20 mouse cellular contexts compared by ENCODE assay signal in genomic region chr5:76844618-76845186, GRCm38 (mm10).
DNase-seq lines count a peak whose midpoint lies in the region; ATAC-seq and TF ChIP-seq lines count a peak whose summit lies in the region.
"Had no signal": no experiment of that assay in that cellular context is flagged by ENCODE, and none has a peak within 500 bp of the region (broad histone marks: within the 10 kb centered on the region; RNA-seq: fewer than 3 reads in every experiment).

No protein-coding gene starts in this region.

- no peak overlapping the region for H3K4me3 ChIP-seq in forebrain, postnatal 0 days (ENCODE audit: low read depth, low read length)
- no peak overlapping the region for H3K4me3 ChIP-seq in limb, embryonic 15.5 days
- H3K4me3 ChIP-seq: embryonic facial prominence, embryonic 12.5 days; heart, embryonic 10.5 days; liver, embryonic 13.5 days; lung, embryonic 15.5 days; stomach, embryonic 15.5 days had no signal

- TF ChIP-seq CTCF in brain, embryonic 14.5 days (IDR thresholded peaks at IDR 0.05; ENCODE audit: borderline replicate concordance, extremely low read depth, insufficient read depth, insufficient read length) = no peak
- TF ChIP-seq CTCF in forebrain, postnatal 0 days (IDR thresholded peaks at IDR 0.05; ENCODE audit: low read depth) = no peak

- H3K9ac ChIP-seq in forebrain, postnatal 0 days = no peak overlapping the region
- H3K9ac ChIP-seq in limb, embryonic 15.5 days = no peak overlapping the region
- H3K9ac ChIP-seq: embryonic facial prominence, embryonic 12.5 days; liver, embryonic 13.5 days; lung, embryonic 15.5 days; stomach, embryonic 15.5 days had no signal

- H3K27me3 ChIP-seq in forebrain, postnatal 0 days (ENCODE audit: insufficient read depth, low read length) = no peaks in the 10 kb centered on the region
- H3K27me3 ChIP-seq in limb, embryonic 15.5 days = no peaks in the 10 kb centered on the region
- H3K27me3 ChIP-seq: embryonic facial prominence, embryonic 12.5 days; liver, embryonic 13.5 days; lung, embryonic 15.5 days; stomach, embryonic 15.5 days had no signal

- H3K9me3 ChIP-seq in forebrain, postnatal 0 days (ENCODE audit: low read length) = no peaks in the 10 kb centered on the region
- H3K9me3 ChIP-seq in limb, embryonic 15.5 days = no peaks in the 10 kb centered on the region
- H3K9me3 ChIP-seq: embryonic facial prominence, embryonic 12.5 days; heart, embryonic 10.5 days; liver, embryonic 13.5 days; lung, embryonic 15.5 days; stomach, embryonic 15.5 days had no signal

- no peak for DNase-seq in frontal cortex, postnatal 14 days (ENCODE audit: low spot score in 2 of 2)
- peak; percentile 75 for DNase-seq in brain, embryonic 14.5 days (ENCODE audit: low read depth)
- peak; percentile 50 for DNase-seq in forebrain, postnatal 0 days
- no peak for DNase-seq in spleen, postnatal 14 days (ENCODE audit: low spot score in 2 of 2)
- DNase-seq: adrenal gland, postnatal 10 days; cerebellum, adult 18-20 months; gastrocnemius, postnatal 36 days; heart, postnatal 10 days; layer of hippocampus, postnatal 36 days; liver, embryonic 13.5 days; retina, postnatal 1 day had no signal

- 37% methylated on average over 14 of the region's 14 CpGs for WGBS in forebrain, postnatal 0 days
- 66% methylated on average over 14 of the region's 14 CpGs for WGBS in limb, embryonic 15.5 days

- no peak overlapping the region for H3K27ac ChIP-seq in forebrain, postnatal 0 days (ENCODE audit: low read depth, low read length)
- 0 out of 2 replicates have a peak overlapping the region, but pooled peaks have one; percentile 33 for H3K27ac ChIP-seq in limb, embryonic 15.5 days
- H3K27ac ChIP-seq: embryonic facial prominence, embryonic 12.5 days; heart, embryonic 10.5 days; liver, embryonic 13.5 days; lung, embryonic 15.5 days; macrophage; stomach, embryonic 15.5 days had no signal

- peak; percentile 79 for ATAC-seq in frontal cortex, adult (ENCODE audit: low TSS enrichment)
- peak; percentile 73 for ATAC-seq in forebrain, postnatal 0 days
- no peak for ATAC-seq in limb, embryonic 15.5 days (ENCODE audit: insufficient number of reproducible peaks, low FRiP score, low TSS enrichment, low read depth)
- no peak for ATAC-seq in erythroblast, adult 5-6 weeks (replicated peaks; ENCODE audit: low FRiP score, poor library complexity, severe bottlenecking)
- no peak for ATAC-seq in inflammation-experienced regulatory T-cells, adult 6 months

- H3K4me1 ChIP-seq in forebrain, postnatal 0 days (ENCODE audit: insufficient read depth) = no peaks in the 10 kb centered on the region
- peaks cover 5% of the 10 kb centered on the region; the same call in 1 of the 2 replicates for H3K4me1 ChIP-seq in limb, embryonic 15.5 days
- H3K4me1 ChIP-seq: embryonic facial prominence, embryonic 12.5 days; lung, embryonic 15.5 days; stomach, embryonic 15.5 days had no signal

- H3K4me2 ChIP-seq in forebrain, postnatal 0 days (ENCODE audit: low read depth) = no peak overlapping the region
- H3K4me2 ChIP-seq in limb, embryonic 15.5 days = no peak overlapping the region
- H3K4me2 ChIP-seq: embryonic facial prominence, embryonic 12.5 days; liver, embryonic 13.5 days; lung, embryonic 15.5 days; stomach, embryonic 15.5 days had no signal

- peaks cover 3% of the 10 kb centered on the region; the same call in 1 of the 2 replicates for H3K36me3 ChIP-seq in forebrain, postnatal 0 days (ENCODE audit: insufficient read depth)
- H3K36me3 ChIP-seq in limb, embryonic 15.5 days = no peaks in the 10 kb centered on the region
- H3K36me3 ChIP-seq: heart, embryonic 10.5 days; liver, embryonic 13.5 days; lung, embryonic 15.5 days; stomach, embryonic 15.5 days had no signal

- TF ChIP-seq POLR2A in brain, embryonic 14.5 days (IDR thresholded peaks at IDR 0.05; ENCODE audit: borderline replicate concordance, extremely low read depth, insufficient read depth, insufficient read length, poor library complexity, severe bottlenecking) = no peak

Comparison
In these comparisons a context has a peak if more than half of its experiments do, and no peak if none do; other contexts are left out.
1. ATAC-seq: peak in frontal cortex, adult (single experiment) and forebrain, postnatal 0 days (single experiment); none in limb, embryonic 15.5 days (single experiment), erythroblast, adult 5-6 weeks (single experiment) and inflammation-experienced regulatory T-cells, adult 6 months (single experiment).
2. DNase-seq: peak in brain, embryonic 14.5 days (single experiment) and forebrain, postnatal 0 days (single experiment); none in frontal cortex, postnatal 14 days (0 of 2) and spleen, postnatal 14 days (0 of 2).